Mouse (Mus musculus): ENCODE data around the gene Tec. TPM values are rescaled to one million over a fixed set of nuclear protein-coding genes. Genes with fewer than 3 reads are reported as not detected.

Tec gene
- total RNA-seq, 1 experiment = 4.7 TPM

DNA sequence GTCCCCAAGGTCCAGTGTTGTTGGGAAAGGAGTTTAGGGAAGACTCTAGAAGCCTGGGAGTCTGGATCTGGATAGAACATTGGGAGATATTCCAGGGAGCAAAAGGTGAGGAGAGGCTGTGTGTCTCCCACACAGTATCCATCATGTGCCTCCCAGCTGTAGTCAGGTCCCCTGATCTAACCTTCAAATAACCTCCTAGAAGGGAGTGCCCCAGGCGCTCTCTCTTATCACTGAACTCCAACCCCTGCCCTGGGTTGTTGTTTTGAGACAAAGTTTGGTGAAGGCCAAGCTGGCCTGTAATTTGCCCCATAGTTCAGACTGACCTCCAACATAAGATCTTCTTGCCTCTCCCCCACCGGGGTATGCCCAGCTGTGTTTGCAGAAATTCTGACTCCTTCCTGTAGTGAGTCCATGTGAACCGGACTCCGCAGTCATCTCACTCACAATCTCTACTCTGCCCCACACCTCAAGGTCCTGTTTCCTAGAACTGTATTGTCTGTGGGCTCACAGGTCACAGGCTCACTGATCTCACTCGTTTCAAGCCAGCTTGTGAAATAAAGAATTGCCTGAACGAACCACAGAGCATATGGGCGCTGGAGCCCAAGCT, 119.5 kb downstream of the Tec start:
- DNase-seq (ENCODE audit: low read depth, low spot score) = no peak
- in situ Hi-C loops (cut with MboI; ENCODE audit: low sequenced_read_pairs in 2 of 2, unreplicated experiment in 2 of 2) = no loop called here
- no peak overlapping the region for H3K4me3 ChIP-seq (ENCODE audit: insufficient read depth in 1 of 2, low read depth in 1 of 2, low read length in 2 of 2, poor library complexity in 1 of 2, severe bottlenecking in 1 of 2)
- H3K4me1 ChIP-seq (ENCODE audit: control insufficient read depth in 2 of 2, insufficient read depth in 2 of 2, low read length in 2 of 2, poor library complexity in 1 of 2) = 0 out of 4 replicates have a peak, but pooled peaks cover 0 to 2% of the 10 kb centered on the region in 2 experiments
- no peaks in the 10 kb centered on the region for H3K36me3 ChIP-seq (ENCODE audit: control insufficient read depth, insufficient read depth, low read length, poor library complexity, severe bottlenecking)
- no peak overlapping the region for H3K9ac ChIP-seq (ENCODE audit: insufficient read depth, low read depth, low read length, poor library complexity, severe bottlenecking)
- no peak overlapping the region for H3K27ac ChIP-seq (ENCODE audit: insufficient read depth, low read depth, low read length, poor library complexity, severe bottlenecking)
- TF ChIP-seq MAFK (IDR thresholded peaks at IDR 0.05; ENCODE audit: insufficient read depth, low read depth, low read length) (no peak), HCFC1 (IDR thresholded peaks at IDR 0.05; ENCODE audit: borderline replicate concordance, insufficient read depth, low read length) (no peak), CHD2 (IDR thresholded peaks at IDR 0.05; ENCODE audit: low read depth, low read length) (no peak), ZC3H11A (IDR thresholded peaks at IDR 0.05; ENCODE audit: borderline replicate concordance, low read depth, low read length) (no peak), ZNF384 (IDR thresholded peaks at IDR 0.05; ENCODE audit: low read depth, low read length) (no peak)
- no peaks in the 10 kb centered on the region for H3K9me3 ChIP-seq (ENCODE audit: control insufficient read depth, insufficient read depth, low read depth, low read length)

DNA sequence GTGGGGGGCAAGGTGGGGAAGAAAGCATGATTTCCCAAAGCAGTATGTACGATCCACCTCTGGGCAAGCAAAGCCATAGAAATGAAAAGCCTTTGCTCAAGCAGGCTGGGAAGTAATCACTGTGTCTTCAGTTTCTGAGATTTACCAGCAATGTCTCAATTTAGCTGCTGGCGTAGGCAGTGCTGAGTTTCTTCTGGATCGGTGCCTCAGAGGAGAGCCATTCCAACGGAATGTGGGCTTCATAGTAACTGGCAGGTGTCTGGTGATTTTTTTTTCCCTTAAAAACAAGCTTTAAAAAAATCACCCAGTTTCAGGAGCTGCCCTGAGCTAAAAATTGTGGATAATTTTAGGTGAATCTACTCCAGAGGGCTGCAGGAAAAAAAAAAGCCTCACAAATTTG, 120.9 kb downstream of the Tec start:
- Histone ChIP-seq H3K9me3 (ENCODE audit: control insufficient read depth, insufficient read depth, low read depth, low read length) (no peaks in the 10 kb centered on the region), H3K4me3 (ENCODE audit: insufficient read depth in 1 of 2, low read depth in 1 of 2, low read length in 2 of 2, poor library complexity in 1 of 2, severe bottlenecking in 1 of 2) (no peak overlapping the region), H3K27ac (ENCODE audit: insufficient read depth, low read depth, low read length, poor library complexity, severe bottlenecking) (no peak overlapping the region), H3K4me1 (ENCODE audit: control insufficient read depth in 2 of 2, insufficient read depth in 2 of 2, low read length in 2 of 2, poor library complexity in 1 of 2) (0 out of 4 replicates have a peak, but pooled peaks cover 0 to 2% of the 10 kb centered on the region in 2 experiments), H3K36me3 (ENCODE audit: control insufficient read depth, insufficient read depth, low read length, poor library complexity, severe bottlenecking) (no peaks in the 10 kb centered on the region), H3K9ac (ENCODE audit: insufficient read depth, low read depth, low read length, poor library complexity, severe bottlenecking) (no peak overlapping the region)
- in situ Hi-C loops (cut with MboI; ENCODE audit: low sequenced_read_pairs in 2 of 2, unreplicated experiment in 2 of 2) = no loop called here
- no peak for DNase-seq (ENCODE audit: low read depth, low spot score)
- TF ChIP-seq MAFK (IDR thresholded peaks at IDR 0.05; ENCODE audit: insufficient read depth, low read depth, low read length) (no peak), CHD2 (IDR thresholded peaks at IDR 0.05; ENCODE audit: low read depth, low read length) (no peak), ZNF384 (IDR thresholded peaks at IDR 0.05; ENCODE audit: low read depth, low read length) (no peak), ZC3H11A (IDR thresholded peaks at IDR 0.05; ENCODE audit: borderline replicate concordance, low read depth, low read length) (no peak), HCFC1 (IDR thresholded peaks at IDR 0.05; ENCODE audit: borderline replicate concordance, insufficient read depth, low read length) (no peak)

DNA sequence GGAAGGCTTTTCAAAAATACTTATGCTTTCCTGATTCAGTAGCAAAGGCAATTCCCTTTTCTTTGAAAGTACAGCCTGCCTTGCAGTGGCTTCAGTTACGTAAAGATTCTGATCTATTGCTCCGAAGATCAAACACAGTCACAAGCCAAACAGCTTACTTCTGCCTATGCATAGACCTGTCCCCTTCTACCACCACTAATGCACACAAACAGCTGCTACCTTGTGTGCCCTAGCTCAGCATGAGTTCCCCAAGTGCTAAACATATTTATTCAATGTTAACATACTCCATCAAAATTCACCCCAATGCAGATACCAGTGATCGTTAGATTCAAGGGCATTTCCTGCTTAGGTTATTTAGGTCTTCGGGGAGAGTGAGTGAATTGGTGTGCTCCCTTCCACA, 121.8 kb downstream of the Tec start:
- TF ChIP-seq ZNF384 (IDR thresholded peaks at IDR 0.05; ENCODE audit: low read depth, low read length) (no peak), CHD2 (IDR thresholded peaks at IDR 0.05; ENCODE audit: low read depth, low read length) (no peak), ZC3H11A (IDR thresholded peaks at IDR 0.05; ENCODE audit: borderline replicate concordance, low read depth, low read length) (no peak), MAFK (IDR thresholded peaks at IDR 0.05; ENCODE audit: insufficient read depth, low read depth, low read length) (no peak), HCFC1 (IDR thresholded peaks at IDR 0.05; ENCODE audit: borderline replicate concordance, insufficient read depth, low read length) (no peak)
- no peak overlapping the region for H3K4me3 ChIP-seq (ENCODE audit: insufficient read depth in 1 of 2, low read depth in 1 of 2, low read length in 2 of 2, poor library complexity in 1 of 2, severe bottlenecking in 1 of 2)
- in situ Hi-C loops (cut with MboI; ENCODE audit: low sequenced_read_pairs in 2 of 2, unreplicated experiment in 2 of 2) = no loop called here

DNA sequence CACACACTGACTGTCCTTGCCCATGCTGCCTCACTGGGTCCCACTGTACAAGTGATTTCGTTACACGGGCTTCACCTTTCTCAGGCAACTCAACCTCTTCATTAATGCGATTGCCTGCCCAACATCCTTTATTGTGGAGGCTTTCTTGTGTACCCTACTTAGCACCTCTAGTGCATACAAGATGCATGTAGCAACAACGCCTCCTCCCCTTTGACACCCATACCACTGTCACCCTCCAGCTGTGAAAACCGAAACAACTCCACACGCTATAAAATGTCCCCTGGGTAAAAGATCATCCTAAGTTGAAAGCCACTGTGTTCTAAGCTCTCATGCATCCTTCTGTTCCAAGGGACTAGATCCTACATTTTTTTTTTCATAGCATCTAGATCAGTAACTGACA, 125.2 kb downstream of the Tec start:
- Histone ChIP-seq H3K9me3 (ENCODE audit: control insufficient read depth, insufficient read depth, low read depth, low read length) (no peaks in the 10 kb centered on the region), H3K36me3 (ENCODE audit: control insufficient read depth, insufficient read depth, low read length, poor library complexity, severe bottlenecking) (no peaks in the 10 kb centered on the region), H3K27ac (ENCODE audit: insufficient read depth, low read depth, low read length, poor library complexity, severe bottlenecking) (no peak overlapping the region), H3K9ac (ENCODE audit: insufficient read depth, low read depth, low read length, poor library complexity, severe bottlenecking) (no peak overlapping the region), H3K4me1 (ENCODE audit: control insufficient read depth in 2 of 2, insufficient read depth in 2 of 2, low read length in 2 of 2, poor library complexity in 1 of 2) (no peaks in the 10 kb centered on the region), H3K4me3 (ENCODE audit: insufficient read depth in 1 of 2, low read depth in 1 of 2, low read length in 2 of 2, poor library complexity in 1 of 2, severe bottlenecking in 1 of 2) (no peak overlapping the region)
- TF ChIP-seq ZNF384 (IDR thresholded peaks at IDR 0.05; ENCODE audit: low read depth, low read length) (no peak), ZC3H11A (IDR thresholded peaks at IDR 0.05; ENCODE audit: borderline replicate concordance, low read depth, low read length) (no peak), MAFK (IDR thresholded peaks at IDR 0.05; ENCODE audit: insufficient read depth, low read depth, low read length) (no peak), HCFC1 (IDR thresholded peaks at IDR 0.05; ENCODE audit: borderline replicate concordance, insufficient read depth, low read length) (no peak), CHD2 (IDR thresholded peaks at IDR 0.05; ENCODE audit: low read depth, low read length) (no peak)
- DNase-seq (ENCODE audit: low read depth, low spot score) = no peak
- in situ Hi-C loops (cut with MboI; ENCODE audit: low sequenced_read_pairs in 2 of 2, unreplicated experiment in 2 of 2) = no loop called here

More for the DNA sequence above, 121.8 kb downstream of the Tec start:
- H3K4me1 ChIP-seq (ENCODE audit: control insufficient read depth in 2 of 2, insufficient read depth in 2 of 2, low read length in 2 of 2, poor library complexity in 1 of 2) = 0 out of 4 replicates have a peak, but pooled peaks cover 0 to 2% of the 10 kb centered on the region in 2 experiments
- H3K36me3 ChIP-seq (ENCODE audit: control insufficient read depth, insufficient read depth, low read length, poor library complexity, severe bottlenecking) = no peaks in the 10 kb centered on the region
- no peak for DNase-seq (ENCODE audit: low read depth, low spot score)
- H3K9me3 ChIP-seq (ENCODE audit: control insufficient read depth, insufficient read depth, low read depth, low read length) = no peaks in the 10 kb centered on the region
- H3K9ac ChIP-seq (ENCODE audit: insufficient read depth, low read depth, low read length, poor library complexity, severe bottlenecking) = no peak overlapping the region
- no peak overlapping the region for H3K27ac ChIP-seq (ENCODE audit: insufficient read depth, low read depth, low read length, poor library complexity, severe bottlenecking)

Measured in ES-E14 (cell line).